Mouse (Mus musculus) forebrain, postnatal 0 days (tissue): Measurements from ENCODE around the gene Ptpn23. TPM values are rescaled to one million over a fixed set of nuclear protein-coding genes. Genes with fewer than 3 reads are reported as not detected.

ENCODE experiments used
- ATAC-seq: fragments of 200-750 bp; cut with Nextera tagmentation; 2 replicates; pipeline ENCODE4 v1.8.0; 2017; ENCODE audit warnings: mild to moderate bottlenecking, moderate library complexity
- DNase-seq: peaks from one replicate; pipeline ENCODE4 v3.0.0-alpha.2; 2015
- H3K27ac ChIP-seq: fragments of 300-500 bp; sonication (generic); 2 replicates; pipeline ENCODE4 v1.5.1; 2014; ENCODE audit warnings: low read depth, mild to moderate bottlenecking, antibody characterized with exemption, low read length, moderate library complexity, mixed read lengths
- H3K27me3 ChIP-seq: fragments of 300-500 bp; sonication (generic); 2 replicates; pipeline ENCODE4 v1.6.1; 2014; ENCODE audit warnings: mild to moderate bottlenecking, low read length, mixed read lengths; ENCODE audit not compliant: insufficient read depth
- H3K36me3 ChIP-seq: fragments of 300-500 bp; sonication (generic); 2 replicates; pipeline ENCODE4 v1.6.1; 2014; ENCODE audit warnings: mild to moderate bottlenecking, moderate library complexity; ENCODE audit not compliant: insufficient read depth
- H3K4me1 ChIP-seq: fragments of 300-500 bp; sonication (generic); 2 replicates; pipeline ENCODE4 v1.6.1; 2014; ENCODE audit warnings: antibody characterized with exemption; ENCODE audit not compliant: insufficient read depth
- H3K4me2 ChIP-seq: fragments of 300-500 bp; sonication (generic); 2 replicates; pipeline ENCODE4 v1.6.1; 2014; ENCODE audit warnings: low read depth, mild to moderate bottlenecking, moderate library complexity
- H3K4me3 ChIP-seq: fragments of 300-500 bp; sonication (generic); 2 replicates; pipeline ENCODE4 v1.5.1; 2014; ENCODE audit warnings: low read depth, low read length, mixed read lengths
- H3K9ac ChIP-seq: fragments of 300-500 bp; sonication (generic); 2 replicates; pipeline ENCODE4 v1.6.1; 2014; ENCODE audit warnings: mild to moderate bottlenecking
- H3K9me3 ChIP-seq: fragments of 300-500 bp; sonication (generic); 2 replicates; pipeline ENCODE4 v1.6.1; 2016; ENCODE audit warnings: low read length
- CTCF ChIP-seq: sonication (generic); IDR thresholded peaks from 2 replicates; pipeline ENCODE4 v1.5.1; 2016; ENCODE audit warnings: antibody characterized with exemption, control low read depth, low read depth
- WGBS: fragments of 180-500 bp; shearing (Covaris S2); extraction: QIAGEN DNeasy Blood & Tissue Kit; methylation state at CpG from one replicate; pipeline ENCODE4 v1.1.7; 2014; 5-methylcytosine and 5-hydroxymethylcytosine counted together
- polyA plus RNA-seq: library from polyadenylated mRNA; unstranded; fragments of >200 nt; fragmentation: Nextera tagmentation; extraction: Ambion mirVana; gene quantifications from 2 replicates; pipeline ENCODE4 v1.2.1, GENCODE M21; 2015
- total RNA-seq: library from RNA; depleted of rRNA; stranded (reverse); fragments of >200 nt; gene quantifications from 2 replicates; pipeline ENCODE4 v1.2.3, GENCODE M21; 2014; rRNA removed

The Ptpn23 gene
- total RNA-seq (25.3 and 26.2 TPM in 2 replicates), polyA plus RNA-seq (7.8 and 10.2 TPM in 2 replicates)

GRCm38 (mm10) chr9:110408099-110408773, at the start of gene Ptpn23:
TSS of gene Ptpn23 (minus strand) at chr9:110408213.
- ATAC-seq = peak; percentile 97
- no peak for TF ChIP-seq CTCF
- under 1% methylated on average over 37 of the region's 39 CpGs for WGBS

GRCm38 (mm10) chr9:110452523-110452922, 44.5 kb upstream of the Ptpn23 start:
- ATAC-seq = no peak
- H3K27me3 ChIP-seq = no peaks in the 10 kb centered on the region
- H3K4me3 ChIP-seq = no peak overlapping the region
- no peak overlapping the region for H3K4me2 ChIP-seq
- H3K9ac ChIP-seq = no peak overlapping the region
- no peak for TF ChIP-seq CTCF
- 87% methylated on average over 3 of the region's 3 CpGs for WGBS
- no peak overlapping the region for H3K27ac ChIP-seq
- peaks cover 13% of the 10 kb centered on the region for H3K36me3 ChIP-seq
- no peak for DNase-seq
- no peaks in the 10 kb centered on the region for H3K9me3 ChIP-seq
- peaks cover 4% of the 10 kb centered on the region; the same call in 1 of the 2 replicates for H3K4me1 ChIP-seq

More at GRCm38 (mm10) chr9:110408099-110408773, at the start of gene Ptpn23:
- H3K36me3 ChIP-seq = 0 out of 2 replicates have a peak, but pooled peaks cover 3% of the 10 kb centered on the region
- peak; percentile 99 for DNase-seq
- peak within 1 kb of the TSS; percentile 69 for H3K4me2 ChIP-seq
- no peaks in the 10 kb centered on the region for H3K27me3 ChIP-seq
- H3K27ac ChIP-seq = peak within 1 kb of the TSS; percentile 86
- H3K4me3 ChIP-seq = peak within 1 kb of the TSS; percentile 77
- H3K9ac ChIP-seq = peak within 1 kb of the TSS; percentile 80
- peaks cover 13% of the 10 kb centered on the region; the same call in 1 of the 2 replicates for H3K4me1 ChIP-seq
- no peaks in the 10 kb centered on the region for H3K9me3 ChIP-seq

- no peak overlapping the region for H3K4me2 ChIP-seq
- ATAC-seq (peak; percentile 93), DNase-seq (peak; percentile 93)
- H3K9me3 ChIP-seq = no peaks in the 10 kb centered on the region
- 30% methylated on average over 11 of the region's 11 CpGs for WGBS
- H3K4me1 ChIP-seq = peaks cover 4% of the 10 kb centered on the region; the same call in 1 of the 2 replicates
- peaks cover 9% of the 10 kb centered on the region; the same call in 1 of the 2 replicates for H3K36me3 ChIP-seq
- TF ChIP-seq CTCF = peak; percentile 92
- no peak overlapping the region for H3K9ac ChIP-seq
- H3K27ac ChIP-seq = peak overlapping the region; percentile 45; the same call in 1 of the 2 replicates
- no peak overlapping the region for H3K4me3 ChIP-seq
- no peaks in the 10 kb centered on the region for H3K27me3 ChIP-seq
These were observed 41.0 kb upstream of the Ptpn23 start for GRCm38 (mm10) chr9:110448857-110449617.

GRCm38 (mm10) chr9:110448356-110448755, 40.3 kb upstream of the Ptpn23 start:
- 83% methylated on average over 15 of the region's 15 CpGs for WGBS
- no peak for DNase-seq
- Histone ChIP-seq H3K4me2 (no peak overlapping the region), H3K9ac (no peak overlapping the region), H3K9me3 (no peaks in the 10 kb centered on the region), H3K4me3 (no peak overlapping the region), H3K4me1 (peaks cover 4% of the 10 kb centered on the region; the same call in 1 of the 2 replicates), H3K36me3 (peaks cover 11% of the 10 kb centered on the region; the same call in 1 of the 2 replicates), H3K27me3 (no peaks in the 10 kb centered on the region), H3K27ac (no peak overlapping the region)
- peak; percentile 27; the same call in 1 of the 2 replicates for ATAC-seq
- TF ChIP-seq CTCF = no peak

GRCm38 (mm10) chr9:110440559-110440958, 32.5 kb upstream of the Ptpn23 start:
- TF ChIP-seq CTCF = no peak
- Histone ChIP-seq H3K36me3 (peaks cover 31% of the 10 kb centered on the region), H3K4me2 (no peak overlapping the region), H3K4me1 (no peaks in the 10 kb centered on the region), H3K27ac (no peak overlapping the region), H3K27me3 (no peaks in the 10 kb centered on the region), H3K4me3 (no peak overlapping the region), H3K9ac (no peak overlapping the region), H3K9me3 (no peaks in the 10 kb centered on the region)
- DNase-seq (no peak), ATAC-seq (no peak)
- 92% methylated on average over 6 of the region's 6 CpGs for WGBS

- H3K27me3 ChIP-seq = no peaks in the 10 kb centered on the region
- WGBS = 53% methylated on average over 5 of the region's 5 CpGs
- peaks cover 36% of the 10 kb centered on the region for H3K36me3 ChIP-seq
- DNase-seq (no peak), ATAC-seq (no peak; the same call in 1 of the 2 replicates)
- TF ChIP-seq CTCF = no peak
- H3K4me1 ChIP-seq = no peaks in the 10 kb centered on the region
- H3K9me3 ChIP-seq = no peaks in the 10 kb centered on the region
- no peak overlapping the region for H3K9ac ChIP-seq
- no peak overlapping the region for H3K4me3 ChIP-seq
- no peak overlapping the region for H3K4me2 ChIP-seq
- no peak overlapping the region for H3K27ac ChIP-seq
These were observed 32.0 kb upstream of the Ptpn23 start for GRCm38 (mm10) chr9:110440049-110440448.
